Mouse (Mus musculus): Measurements from ENCODE around the gene Islr2. TPM values are rescaled to one million over a fixed set of nuclear protein-coding genes. Genes with fewer than 3 reads are reported as not detected.

Gene Islr2
- polyA plus RNA-seq, 1 experiment, result 0.28 TPM

DNA sequence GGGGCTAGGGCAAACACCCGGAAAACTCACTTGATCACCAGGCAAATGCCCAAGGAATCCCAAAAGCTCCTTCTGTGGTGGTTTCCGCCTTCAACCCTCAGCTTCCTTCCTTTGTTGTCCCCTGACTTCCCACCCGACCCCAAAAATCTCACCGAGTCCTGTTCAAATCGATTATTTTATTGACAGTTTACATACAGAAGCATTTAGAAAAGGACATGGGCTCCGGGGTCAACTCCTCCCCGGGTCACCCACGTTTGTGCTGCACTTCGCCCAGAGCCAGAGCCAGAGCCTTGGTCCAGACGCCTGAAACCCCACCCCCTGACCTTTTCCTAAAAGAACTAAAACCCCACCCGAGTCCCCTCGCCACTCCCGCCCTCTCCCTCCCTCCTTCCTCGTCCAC lies 8.0 kb downstream of the Islr2 start:
- H3K4me1 ChIP-seq (ENCODE audit: control insufficient read depth, insufficient read depth, insufficient read length), result peaks cover 22% of the 10 kb centered on the region
- DNase-seq (ENCODE audit: low read depth in 1 of 2, low spot score in 2 of 2), result no peak
- H3K36me3 ChIP-seq (ENCODE audit: control insufficient read depth, insufficient read depth, low read length), result no peaks in the 10 kb centered on the region
- H3K27me3 ChIP-seq (ENCODE audit: control insufficient read depth, insufficient read depth, low read length), result peaks cover 21% of the 10 kb centered on the region
- no peak overlapping the region for H3K4me3 ChIP-seq (ENCODE audit: extremely low read depth, insufficient read depth, insufficient read length)
- 11% methylated on average over 14 of the region's 14 CpGs for WGBS
- H3K27ac ChIP-seq (ENCODE audit: insufficient read depth, low read length), result no peak overlapping the region
- TF ChIP-seq POLR2A (IDR thresholded peaks at IDR 0.05; ENCODE audit: low read depth, low read length) (no peak), CTCF (IDR thresholded peaks at IDR 0.05; ENCODE audit: extremely low read depth, insufficient read depth, insufficient read length, insufficient replicate concordance) (no peak)

DNA sequence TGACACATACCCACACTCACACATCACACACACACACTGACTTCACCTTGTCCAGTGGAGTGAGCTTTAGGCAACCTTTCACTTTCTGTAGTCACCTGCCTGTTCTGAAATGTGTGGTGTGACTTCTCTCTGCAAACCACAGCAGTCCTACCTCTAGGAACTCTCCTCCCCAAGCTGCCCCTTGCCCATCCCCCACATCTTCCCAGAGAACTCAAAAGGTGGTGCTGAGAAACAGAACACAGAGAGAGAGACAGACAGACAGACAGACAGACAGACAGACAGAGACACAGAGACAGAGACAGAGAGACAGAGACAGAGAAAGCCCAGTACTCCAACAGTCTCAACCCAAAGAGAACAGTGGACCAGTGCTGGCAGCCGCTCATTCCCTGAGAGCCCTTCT lies 8.4 kb downstream of the Islr2 start:
- Histone ChIP-seq H3K27ac (ENCODE audit: insufficient read depth, low read length) (no peak overlapping the region), H3K4me3 (ENCODE audit: extremely low read depth, insufficient read depth, insufficient read length) (no peak overlapping the region), H3K27me3 (ENCODE audit: control insufficient read depth, insufficient read depth, low read length) (peaks cover 21% of the 10 kb centered on the region), H3K36me3 (ENCODE audit: control insufficient read depth, insufficient read depth, low read length) (no peaks in the 10 kb centered on the region), H3K4me1 (ENCODE audit: control insufficient read depth, insufficient read depth, insufficient read length) (peaks cover 22% of the 10 kb centered on the region)
- WGBS, result 33% methylated on average over 1 of the region's 1 CpGs
- TF ChIP-seq CTCF (IDR thresholded peaks at IDR 0.05; ENCODE audit: extremely low read depth, insufficient read depth, insufficient read length, insufficient replicate concordance), result no peak
- TF ChIP-seq POLR2A (IDR thresholded peaks at IDR 0.05; ENCODE audit: low read depth, low read length), result no peak
- DNase-seq (ENCODE audit: low read depth in 1 of 2, low spot score in 2 of 2), result no peak

DNA sequence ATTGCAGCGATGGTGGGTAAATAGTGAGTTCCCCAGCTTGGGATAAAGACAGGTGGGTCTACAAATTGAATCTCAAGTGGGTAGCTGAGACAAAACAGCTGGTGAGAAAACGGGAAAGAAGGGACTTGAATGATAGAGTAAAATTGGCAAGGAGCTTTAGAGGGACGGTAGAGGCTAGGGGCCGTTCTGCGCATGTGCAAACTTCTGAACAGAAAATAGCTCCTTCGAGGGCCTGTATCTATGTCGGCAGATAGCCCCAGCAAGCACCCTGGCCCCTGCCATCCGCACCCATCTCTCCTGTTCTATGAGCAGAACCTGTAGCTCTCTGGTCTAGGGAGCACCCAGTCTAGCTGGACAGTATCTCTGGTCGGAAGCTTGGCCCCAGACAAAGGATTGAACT lies 9.9 kb downstream of the Islr2 start:
- no peak for TF ChIP-seq CTCF (IDR thresholded peaks at IDR 0.05; ENCODE audit: extremely low read depth, insufficient read depth, insufficient read length, insufficient replicate concordance)
- TF ChIP-seq POLR2A (IDR thresholded peaks at IDR 0.05; ENCODE audit: low read depth, low read length), result no peak
- H3K27ac ChIP-seq (ENCODE audit: insufficient read depth, low read length), result no peak overlapping the region
- no peak overlapping the region for H3K4me3 ChIP-seq (ENCODE audit: extremely low read depth, insufficient read depth, insufficient read length)
- no peak for DNase-seq (ENCODE audit: low read depth in 1 of 2, low spot score in 2 of 2)
- H3K27me3 ChIP-seq (ENCODE audit: control insufficient read depth, insufficient read depth, low read length), result peaks cover 19% of the 10 kb centered on the region
- no peaks in the 10 kb centered on the region for H3K36me3 ChIP-seq (ENCODE audit: control insufficient read depth, insufficient read depth, low read length)
- 73% methylated on average over 9 of the region's 9 CpGs for WGBS
- peaks cover 20% of the 10 kb centered on the region for H3K4me1 ChIP-seq (ENCODE audit: control insufficient read depth, insufficient read depth, insufficient read length)

DNA sequence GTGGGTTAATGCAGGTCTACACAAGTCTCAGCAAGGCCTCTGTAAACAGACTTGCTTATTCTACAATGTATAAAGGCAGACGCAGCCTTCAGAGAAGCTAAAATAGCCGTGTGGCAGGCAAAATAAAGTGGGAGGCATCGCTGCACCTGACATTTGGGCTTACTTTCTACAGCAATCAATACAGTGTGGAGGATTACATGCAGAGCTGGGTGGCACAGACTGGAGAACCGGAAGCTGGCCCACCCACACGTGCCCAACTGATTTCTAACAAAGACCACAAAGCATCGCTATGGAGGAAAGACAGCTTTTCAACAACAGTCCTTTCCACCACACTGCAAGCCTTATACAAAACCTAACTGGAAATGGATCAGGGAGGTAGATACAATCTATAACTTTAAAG lies 19.7 kb downstream of the Islr2 start:
- no peak for DNase-seq (ENCODE audit: low read depth in 1 of 2, low spot score in 2 of 2)
- WGBS, result 59% methylated on average over 6 of the region's 6 CpGs
- Histone ChIP-seq H3K4me3 (ENCODE audit: extremely low read depth, insufficient read depth, insufficient read length) (no peak overlapping the region), H3K27me3 (ENCODE audit: control insufficient read depth, insufficient read depth, low read length) (no peaks in the 10 kb centered on the region), H3K27ac (ENCODE audit: insufficient read depth, low read length) (no peak overlapping the region), H3K36me3 (ENCODE audit: control insufficient read depth, insufficient read depth, low read length) (no peaks in the 10 kb centered on the region), H3K4me1 (ENCODE audit: control insufficient read depth, insufficient read depth, insufficient read length) (peaks cover 4% of the 10 kb centered on the region)
- TF ChIP-seq CTCF (IDR thresholded peaks at IDR 0.05; ENCODE audit: extremely low read depth, insufficient read depth, insufficient read length, insufficient replicate concordance) (no peak), POLR2A (IDR thresholded peaks at IDR 0.05; ENCODE audit: low read depth, low read length) (no peak)

DNA sequence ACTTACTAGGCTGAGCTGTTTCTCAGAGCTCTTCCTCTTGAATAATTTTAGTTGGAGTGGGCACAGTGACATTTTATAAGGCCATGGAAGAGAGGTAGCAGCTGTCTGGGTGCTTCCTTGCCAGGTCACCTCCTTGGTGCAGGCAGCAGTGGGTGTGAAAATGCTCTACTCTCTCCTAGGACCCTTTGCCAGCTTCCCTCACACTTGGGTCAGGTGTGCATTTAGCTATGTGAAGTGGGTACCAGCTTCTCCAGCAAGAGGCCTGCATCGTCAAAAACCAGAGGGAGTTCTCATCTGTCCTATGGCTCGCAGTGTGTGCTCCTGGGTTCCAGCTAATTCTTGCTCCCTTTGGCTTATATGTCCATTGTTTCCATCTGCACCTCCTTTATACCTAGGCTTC lies 24.7 kb downstream of the Islr2 start:
- no peak for DNase-seq (ENCODE audit: low read depth in 1 of 2, low spot score in 2 of 2)
- Histone ChIP-seq H3K4me1 (ENCODE audit: control insufficient read depth, insufficient read depth, insufficient read length) (no peaks in the 10 kb centered on the region), H3K36me3 (ENCODE audit: control insufficient read depth, insufficient read depth, low read length) (no peaks in the 10 kb centered on the region), H3K4me3 (ENCODE audit: extremely low read depth, insufficient read depth, insufficient read length) (no peak overlapping the region), H3K27me3 (ENCODE audit: control insufficient read depth, insufficient read depth, low read length) (no peaks in the 10 kb centered on the region), H3K27ac (ENCODE audit: insufficient read depth, low read length) (no peak overlapping the region)
- no peak for TF ChIP-seq CTCF (IDR thresholded peaks at IDR 0.05; ENCODE audit: extremely low read depth, insufficient read depth, insufficient read length, insufficient replicate concordance)
- TF ChIP-seq POLR2A (IDR thresholded peaks at IDR 0.05; ENCODE audit: low read depth, low read length), result no peak
- 86% methylated on average over 2 of the region's 2 CpGs for WGBS

DNA sequence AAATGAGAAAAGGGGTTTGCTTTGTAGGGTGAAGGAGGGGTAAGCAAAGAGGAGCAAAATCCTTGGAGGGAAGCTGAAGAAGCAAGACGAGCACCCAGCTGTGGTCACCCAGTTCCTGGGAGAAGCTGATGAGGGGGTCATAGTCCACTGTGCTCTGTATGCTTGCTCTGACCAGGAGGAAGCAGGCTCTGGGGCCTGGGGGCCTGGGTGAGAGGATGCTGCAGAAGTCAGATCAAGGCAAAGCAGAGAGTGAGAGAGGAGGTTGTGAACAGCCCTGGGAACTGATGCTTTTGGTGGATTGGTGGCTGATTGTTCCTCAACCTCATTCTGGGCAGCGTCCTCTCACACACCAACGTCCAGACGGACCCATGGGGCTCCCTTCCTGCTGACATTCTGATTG lies 27.0 kb downstream of the Islr2 start:
- no peak for TF ChIP-seq CTCF (IDR thresholded peaks at IDR 0.05; ENCODE audit: extremely low read depth, insufficient read depth, insufficient read length, insufficient replicate concordance)
- no peak for TF ChIP-seq POLR2A (IDR thresholded peaks at IDR 0.05; ENCODE audit: low read depth, low read length)
- WGBS, result 75% methylated on average over 4 of the region's 4 CpGs
- no peak overlapping the region for H3K27ac ChIP-seq (ENCODE audit: insufficient read depth, low read length)
- H3K4me3 ChIP-seq (ENCODE audit: extremely low read depth, insufficient read depth, insufficient read length), result no peak overlapping the region
- DNase-seq (ENCODE audit: low read depth in 1 of 2, low spot score in 2 of 2), result no peak
- no peaks in the 10 kb centered on the region for H3K36me3 ChIP-seq (ENCODE audit: control insufficient read depth, insufficient read depth, low read length)
- H3K4me1 ChIP-seq (ENCODE audit: control insufficient read depth, insufficient read depth, insufficient read length), result no peaks in the 10 kb centered on the region
- no peaks in the 10 kb centered on the region for H3K27me3 ChIP-seq (ENCODE audit: control insufficient read depth, insufficient read depth, low read length)

DNA sequence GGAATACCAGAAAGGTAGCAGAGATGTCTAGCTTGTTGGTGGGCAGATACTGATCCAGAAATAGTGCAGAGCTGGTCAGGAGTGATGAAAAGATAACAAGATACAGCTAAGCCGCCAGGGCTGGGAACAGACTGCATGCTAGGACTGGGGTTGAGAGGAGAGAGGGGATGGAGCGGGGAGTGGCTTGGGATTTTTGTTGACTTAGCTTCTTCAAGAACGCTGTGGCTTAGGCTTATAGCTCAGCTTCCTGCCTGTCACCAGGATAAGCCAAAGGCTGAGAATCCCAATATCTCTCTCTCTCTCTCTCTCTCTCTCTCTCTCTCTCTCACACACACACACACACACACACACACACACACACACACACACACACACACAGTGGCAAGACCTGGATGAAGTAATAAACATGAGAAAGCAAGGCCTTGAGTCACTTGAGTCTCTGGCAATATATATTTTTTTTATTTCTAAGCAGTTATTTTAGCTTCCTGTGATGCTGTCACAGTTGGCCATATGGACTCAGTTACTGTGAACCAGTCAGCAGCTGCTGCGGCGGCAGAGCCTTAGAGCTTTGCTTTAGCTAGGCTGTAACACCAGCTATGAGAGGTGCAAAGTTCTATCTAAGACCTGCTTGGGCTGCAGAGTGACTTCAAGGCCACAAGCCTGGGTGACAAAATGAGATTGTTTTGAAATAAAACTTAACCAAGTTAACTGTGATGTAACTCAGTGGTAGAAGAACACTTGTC lies 28.2 kb downstream of the Islr2 start:
- no peaks in the 10 kb centered on the region for H3K4me1 ChIP-seq (ENCODE audit: control insufficient read depth, insufficient read depth, insufficient read length)
- H3K36me3 ChIP-seq (ENCODE audit: control insufficient read depth, insufficient read depth, low read length), result no peaks in the 10 kb centered on the region
- WGBS, result 73% methylated on average over 5 of the region's 5 CpGs
- no peak overlapping the region for H3K4me3 ChIP-seq (ENCODE audit: extremely low read depth, insufficient read depth, insufficient read length)
- TF ChIP-seq CTCF (IDR thresholded peaks at IDR 0.05; ENCODE audit: extremely low read depth, insufficient read depth, insufficient read length, insufficient replicate concordance), result no peak
- TF ChIP-seq POLR2A (IDR thresholded peaks at IDR 0.05; ENCODE audit: low read depth, low read length), result no peak
- no peaks in the 10 kb centered on the region for H3K27me3 ChIP-seq (ENCODE audit: control insufficient read depth, insufficient read depth, low read length)
- H3K27ac ChIP-seq (ENCODE audit: insufficient read depth, low read length), result no peak overlapping the region
- no peak for DNase-seq (ENCODE audit: low read depth in 1 of 2, low spot score in 2 of 2)
